Mouse (Mus musculus) thymus, adult 2 months (tissue): ENCODE data around the gene Cog3. TPM values are rescaled to one million over a fixed set of nuclear protein-coding genes. Genes with fewer than 3 reads are reported as not detected.

Source experiments
- DNase-seq: peaks from one replicate; pipeline ENCODE4 v3.0.0; 2021
- H3K27ac ChIP-seq: fragments of 200-500 bp; 2 replicates; pipeline ENCODE4 v1.5.1; 2012; ENCODE audit warnings: low read length, control low read depth; ENCODE audit not compliant: control insufficient read depth, insufficient read depth
- H3K27me3 ChIP-seq: fragments of 200-500 bp; 2 replicates; pipeline ENCODE4 v1.6.1; 2012; ENCODE audit warnings: mild to moderate bottlenecking, low read length, moderate library complexity, mixed read lengths; ENCODE audit not compliant: control insufficient read depth, insufficient read depth
- H3K36me3 ChIP-seq: fragments of 200-500 bp; 2 replicates; pipeline ENCODE4 v1.6.1; 2012; ENCODE audit warnings: mild to moderate bottlenecking, low read length, moderate library complexity; ENCODE audit not compliant: control insufficient read depth, insufficient read depth
- H3K4me1 ChIP-seq: fragments of 200-500 bp; replicated peaks from 2 replicates; pipeline ENCODE4 v1.6.1; 2012; ENCODE audit warnings: low read length; ENCODE audit not compliant: control insufficient read depth, insufficient read depth
- H3K4me3 ChIP-seq: fragments of 200-500 bp; 2 replicates; pipeline ENCODE4 v1.5.1; 2012; ENCODE audit warnings: mild to moderate bottlenecking, low read length, control low read depth, moderate library complexity; ENCODE audit not compliant: control insufficient read depth, insufficient read depth
- CTCF ChIP-seq: fragments of 200-500 bp; IDR thresholded peaks from 2 replicates; pipeline ENCODE4 v1.5.1; 2012; ENCODE audit warnings: mild to moderate bottlenecking, control low read depth, low read length, moderate library complexity, borderline replicate concordance; ENCODE audit not compliant: control insufficient read depth, poor library complexity, insufficient read depth; ENCODE audit errors: extremely low read depth
- POLR2A ChIP-seq: fragments of 200-500 bp; IDR thresholded peaks from 2 replicates; pipeline ENCODE4 v1.6.1; 2012; ENCODE audit warnings: mild to moderate bottlenecking, low read length, control low read depth, moderate library complexity; ENCODE audit not compliant: control insufficient read depth, poor library complexity, insufficient read depth; ENCODE audit errors: extremely low read depth
- WGBS: fragments of 180-500 bp; shearing (Covaris S2); methylation state at CpG from one replicate; pipeline ENCODE4 v1.1.7; 2018; 5-methylcytosine and 5-hydroxymethylcytosine counted together
- polyA plus RNA-seq: library from polyadenylated mRNA; depleted of rRNA; stranded (reverse); fragments of >200 nt; gene quantifications from 2 replicates; pipeline ENCODE4 v1.2.3, GENCODE M21; 2012

Gene Cog3
- polyA plus RNA-seq, 1 experiment = 16.2 TPM

- no peak for DNase-seq
- no peaks in the 10 kb centered on the region for H3K4me1 ChIP-seq
- H3K4me3 ChIP-seq = no peak overlapping the region
- 94% methylated on average over 3 of the region's 3 CpGs for WGBS
- TF ChIP-seq CTCF (no peak), POLR2A (no peak)
- H3K36me3 ChIP-seq = no peaks in the 10 kb centered on the region
- no peak overlapping the region for H3K27ac ChIP-seq
- no peaks in the 10 kb centered on the region for H3K27me3 ChIP-seq
Measured at GRCm38 (mm10) chr14:75791372-75791771, 37.1 kb upstream of the Cog3 start.

DNA sequence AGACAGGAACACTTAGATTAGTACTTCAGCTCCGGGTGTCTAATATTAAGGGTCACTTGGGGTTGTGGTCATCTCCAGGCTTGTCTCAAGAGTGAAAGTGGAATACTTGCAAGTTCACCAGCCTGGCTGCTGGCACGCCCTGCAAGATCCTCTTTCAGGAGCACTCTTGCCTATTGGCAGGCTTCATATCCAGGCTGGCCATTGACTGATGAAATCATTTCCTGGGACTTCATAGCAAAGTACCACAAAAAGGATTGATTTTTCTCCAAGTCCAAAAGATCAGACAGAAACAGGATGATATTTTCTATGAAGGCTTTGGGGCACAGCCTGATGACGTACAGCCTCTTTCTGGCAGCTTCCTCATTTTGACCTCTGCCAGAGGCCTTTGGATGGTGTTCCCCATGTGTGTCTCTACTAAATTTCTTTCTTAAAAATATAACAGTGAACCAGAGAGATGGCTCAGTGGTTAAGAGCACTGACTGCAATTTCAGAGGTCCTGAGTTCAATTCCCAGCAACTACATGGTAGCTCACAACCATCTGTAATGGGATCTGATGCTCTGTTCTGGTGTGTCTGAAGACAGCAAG, 36.2 kb upstream of the Cog3 start:
- TF ChIP-seq CTCF (no peak), POLR2A (no peak)
- H3K4me1 ChIP-seq = peaks cover 2% of the 10 kb centered on the region; the same call in 1 of the 2 replicates
- H3K27ac ChIP-seq = no peak overlapping the region
- no peaks in the 10 kb centered on the region for H3K27me3 ChIP-seq
- 84% methylated on average over 3 of the region's 3 CpGs for WGBS
- H3K4me3 ChIP-seq = no peak overlapping the region
- H3K36me3 ChIP-seq = no peaks in the 10 kb centered on the region
- no peak for DNase-seq

GRCm38 (mm10) chr14:75789291-75789690, 35.0 kb upstream of the Cog3 start:
- H3K36me3 ChIP-seq = no peaks in the 10 kb centered on the region
- H3K27me3 ChIP-seq = no peaks in the 10 kb centered on the region
- H3K4me3 ChIP-seq = no peak overlapping the region
- no peak for DNase-seq
- peaks cover 2% of the 10 kb centered on the region; the same call in 1 of the 2 replicates for H3K4me1 ChIP-seq
- H3K27ac ChIP-seq = no peak overlapping the region
- no peak for TF ChIP-seq POLR2A
- no peak for TF ChIP-seq CTCF
- 93% methylated on average over 6 of the region's 6 CpGs for WGBS

DNA sequence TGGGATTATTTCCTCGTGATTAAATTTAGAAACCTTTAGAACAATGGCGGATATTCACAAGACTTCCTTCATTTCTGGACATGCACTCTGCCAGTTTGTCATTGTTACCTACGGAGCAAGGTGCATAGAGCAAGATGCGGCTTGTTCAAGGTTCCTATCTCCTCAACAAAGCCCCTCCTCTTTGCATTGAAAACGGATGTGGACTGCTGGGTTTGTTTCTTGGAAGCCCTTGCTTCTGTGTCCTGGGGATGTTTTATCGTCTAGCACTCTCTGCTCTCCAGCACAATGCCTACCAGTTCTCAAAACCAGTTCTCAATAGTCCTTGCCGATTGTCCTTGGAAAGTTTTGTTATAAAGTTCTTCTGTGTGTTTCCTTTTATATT, 33.5 kb upstream of the Cog3 start:
- no peaks in the 10 kb centered on the region for H3K36me3 ChIP-seq
- WGBS = 33% methylated on average over 7 of the region's 7 CpGs
- no peak for DNase-seq

GRCm38 (mm10) chr14:75786868-75787793, 32.8 kb upstream of the Cog3 start, which contains the start of gene Slc25a30:
Slc25a30 (minus strand) TSS chr14:75787037.
- peak within 1 kb of the TSS; percentile 88 for H3K4me3 ChIP-seq
- no peaks in the 10 kb centered on the region for H3K27me3 ChIP-seq
- TF ChIP-seq POLR2A (peak; percentile 95), CTCF (peak; percentile 67; the same call in 1 of the 2 replicates)
- WGBS = 5% methylated on average over 51 of the region's 51 CpGs
- H3K27ac ChIP-seq = peak within 1 kb of the TSS; percentile 55
- H3K36me3 ChIP-seq = no peaks in the 10 kb centered on the region
- peaks cover 2% of the 10 kb centered on the region; the same call in 1 of the 2 replicates for H3K4me1 ChIP-seq
- DNase-seq = peak; percentile 98

More for the DNA sequence above, 33.5 kb upstream of the Cog3 start:
- no peak for TF ChIP-seq CTCF
- Histone ChIP-seq H3K4me3 (no peak overlapping the region), H3K27me3 (no peaks in the 10 kb centered on the region), H3K4me1 (peaks cover 2% of the 10 kb centered on the region; the same call in 1 of the 2 replicates), H3K27ac (no peak overlapping the region)

GRCm38 (mm10) chr14:75786424-75786867, 32.1 kb upstream of the Cog3 start:
- no peak for TF ChIP-seq CTCF
- no peak for TF ChIP-seq POLR2A
- Histone ChIP-seq H3K36me3 (no peaks in the 10 kb centered on the region), H3K4me3 (peak overlapping the region; percentile 88), H3K4me1 (peaks cover 2% of the 10 kb centered on the region; the same call in 1 of the 2 replicates), H3K27me3 (no peaks in the 10 kb centered on the region), H3K27ac (peak overlapping the region; percentile 55)
- WGBS = 2% methylated on average over 31 of the region's 31 CpGs
- DNase-seq = peak; percentile 68
